Mouse (Mus musculus) WW6 (cell line): ENCODE data around the gene Upp2.

ENCODE experiments used
- DNase-seq: peaks from one replicate; pipeline ENCODE4 v3.0.0-alpha.2; 2013; ENCODE audit warnings: low read depth, low spot score

Gene Upp2

GRCm38 (mm10) chr2:58551866-58552265, 15.2 kb upstream of the Upp2 start:
- no peak for DNase-seq

- DNase-seq: no peak
Observed at GRCm38 (mm10) chr2:58552296-58552695, 14.8 kb upstream of the Upp2 start.

GRCm38 (mm10) chr2:58557045-58557845, 9.9 kb upstream of the Upp2 start:
- DNase-seq: no peak

- DNase-seq: no peak
Observed at GRCm38 (mm10) chr2:58562137-58562536, 5.0 kb upstream of the Upp2 start.

DNA sequence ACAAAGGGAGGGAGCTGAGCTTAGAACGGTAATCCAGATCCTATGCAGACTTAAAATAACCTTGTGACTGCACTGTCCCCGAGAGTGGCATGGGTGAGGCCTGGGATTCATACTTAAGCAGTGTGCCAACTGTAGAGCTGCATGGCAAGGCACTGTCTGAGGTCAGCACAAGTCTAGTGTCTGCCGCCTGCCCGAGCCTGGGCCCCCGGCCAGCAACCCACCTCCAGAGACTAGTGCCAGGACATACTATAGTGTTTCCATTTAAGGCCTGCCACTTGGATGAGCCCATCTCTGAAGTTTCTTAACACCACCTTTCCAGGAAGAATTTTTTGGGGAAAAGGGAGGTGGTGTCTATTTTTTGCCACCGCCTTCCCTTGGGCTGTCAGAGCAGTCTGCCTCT, 1.8 kb upstream of the Upp2 start:
- no peak for DNase-seq

GRCm38 (mm10) chr2:58566049-58566409, 1.1 kb upstream of the Upp2 start:
- DNase-seq: no peak

DNA sequence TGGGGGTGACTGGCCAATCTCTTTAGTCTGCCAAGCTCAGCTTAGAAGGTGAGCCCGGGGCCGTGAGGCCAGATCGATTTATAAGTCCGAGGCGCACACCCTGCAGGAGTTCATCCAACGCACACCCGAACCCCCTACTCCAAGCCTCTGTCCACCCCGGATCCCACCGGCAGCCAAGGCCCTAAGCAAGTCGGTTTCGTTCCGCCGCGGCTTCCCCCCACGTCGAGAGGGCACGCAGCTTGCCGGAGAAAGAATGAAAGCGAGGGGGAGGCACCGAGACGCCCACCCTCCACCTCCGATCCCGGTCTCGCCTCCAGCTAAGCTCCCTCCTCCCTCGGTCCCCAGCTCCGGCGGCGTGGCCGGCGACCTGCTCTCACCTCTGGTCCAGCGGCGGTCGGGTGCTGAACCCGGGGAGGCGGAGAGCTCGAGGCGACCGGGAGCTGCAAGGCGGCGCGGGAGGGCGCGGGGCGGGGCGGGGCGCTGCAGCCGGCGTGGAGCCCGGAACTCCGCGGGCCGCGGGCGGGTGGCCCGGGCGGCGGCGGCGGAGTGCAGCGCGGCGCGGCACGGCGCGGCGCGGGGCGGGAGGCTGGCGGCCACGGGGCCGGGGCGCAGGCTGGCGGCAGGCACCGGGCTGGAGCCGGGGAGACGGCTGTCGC, 560 bp upstream of the Upp2 start:
- no peak for DNase-seq

- no peak for DNase-seq
Observed at GRCm38 (mm10) chr2:58567866-58568719, 995 bp downstream of the Upp2 start.

DNA sequence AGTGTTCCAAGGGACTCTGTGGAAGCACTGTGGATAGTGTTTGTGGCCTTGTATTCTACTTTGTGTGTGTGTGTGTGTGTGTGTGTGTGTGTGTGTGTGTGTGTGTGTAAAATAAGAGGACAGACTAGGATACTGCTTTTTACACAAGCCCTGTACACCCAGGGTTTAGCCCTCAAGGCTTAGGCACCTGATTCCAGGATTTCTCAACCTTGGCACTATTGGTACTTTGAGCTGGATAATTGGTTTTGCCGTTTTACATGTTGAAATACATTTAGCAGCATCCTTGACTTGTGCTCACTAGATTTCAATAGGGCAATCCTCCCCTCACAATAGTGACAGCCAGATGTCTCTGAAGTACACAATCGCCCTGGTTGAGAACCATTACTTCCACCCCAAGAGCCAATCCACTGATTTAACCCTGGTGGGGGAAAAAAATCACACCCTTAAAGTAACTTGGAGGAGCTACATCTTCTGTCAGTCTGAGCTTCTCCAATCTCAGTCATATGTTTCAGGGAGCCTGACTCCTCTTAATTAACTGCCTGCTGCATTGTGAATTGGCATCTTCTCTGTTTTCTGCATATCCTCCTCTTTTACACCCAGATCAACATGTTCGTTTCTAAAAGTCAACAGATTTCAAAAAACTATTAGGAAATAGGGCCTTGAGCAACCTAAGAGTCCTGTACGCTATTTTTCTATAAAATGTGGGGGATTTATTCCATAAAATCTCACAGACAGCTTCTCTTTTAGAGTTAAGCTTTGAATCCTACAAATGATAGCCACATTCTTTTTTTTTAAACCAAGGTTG, 1.9 kb downstream of the Upp2 start:
- no peak for DNase-seq

- no peak for DNase-seq
Observed at GRCm38 (mm10) chr2:58574167-58574566, 7.1 kb downstream of the Upp2 start.

- no peak for DNase-seq
Observed at GRCm38 (mm10) chr2:58586311-58586710, 19.2 kb downstream of the Upp2 start.

DNA sequence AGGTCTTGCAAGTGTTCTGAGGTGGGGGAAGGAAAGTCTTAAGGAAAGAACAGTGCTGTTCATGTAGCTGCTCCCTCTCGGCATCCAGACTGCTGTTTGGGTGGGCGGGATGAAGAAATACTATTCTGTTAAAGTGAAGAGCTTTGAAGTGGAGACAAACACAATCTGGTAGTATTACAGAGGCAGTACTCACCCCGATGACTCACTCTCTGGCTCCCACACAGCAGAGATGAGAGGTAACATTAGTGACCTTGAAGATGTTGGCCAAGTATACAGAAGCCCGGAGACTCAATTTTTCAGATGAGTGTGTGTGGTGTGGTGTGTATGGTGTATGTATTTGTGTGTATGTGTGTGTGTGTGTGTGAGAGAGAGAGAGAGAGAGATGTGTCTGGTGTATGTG, 22.5 kb downstream of the Upp2 start:
- DNase-seq: no peak

- no peak for DNase-seq
Observed at GRCm38 (mm10) chr2:58590055-58590454, 23.0 kb downstream of the Upp2 start.

GRCm38 (mm10) chr2:58595350-58595749, 28.3 kb downstream of the Upp2 start:
- DNase-seq: no peak

DNA sequence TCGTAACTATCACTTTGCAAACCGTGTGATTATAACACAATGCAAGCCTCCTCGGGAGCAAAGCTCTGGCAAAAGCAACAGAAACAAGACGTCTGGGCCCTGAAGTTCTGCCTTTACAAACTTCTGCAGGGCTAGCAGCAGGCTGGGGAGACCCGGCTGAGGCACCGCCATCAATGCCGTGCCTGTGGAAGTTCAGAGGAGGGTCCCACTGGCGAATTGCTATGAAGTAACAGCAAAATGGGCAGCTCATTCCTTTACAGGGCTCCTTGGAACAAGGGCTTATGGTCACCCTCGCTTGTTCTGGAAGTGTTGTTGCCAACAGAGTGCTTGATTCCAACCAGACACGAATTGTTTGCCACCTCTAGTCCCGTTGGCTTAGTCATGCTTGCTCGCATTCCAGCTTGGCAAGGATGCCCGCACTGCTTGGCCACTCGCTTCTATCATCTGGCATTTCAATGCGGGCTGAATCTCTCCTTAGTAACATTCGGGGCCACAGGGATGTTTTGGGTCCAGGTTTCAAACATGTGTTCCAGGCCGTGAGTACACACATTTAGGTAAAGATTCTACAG, 29.8 kb downstream of the Upp2 start:
- no peak for DNase-seq

- DNase-seq: no peak
Observed at GRCm38 (mm10) chr2:58597556-58597955, 30.5 kb downstream of the Upp2 start.

DNA sequence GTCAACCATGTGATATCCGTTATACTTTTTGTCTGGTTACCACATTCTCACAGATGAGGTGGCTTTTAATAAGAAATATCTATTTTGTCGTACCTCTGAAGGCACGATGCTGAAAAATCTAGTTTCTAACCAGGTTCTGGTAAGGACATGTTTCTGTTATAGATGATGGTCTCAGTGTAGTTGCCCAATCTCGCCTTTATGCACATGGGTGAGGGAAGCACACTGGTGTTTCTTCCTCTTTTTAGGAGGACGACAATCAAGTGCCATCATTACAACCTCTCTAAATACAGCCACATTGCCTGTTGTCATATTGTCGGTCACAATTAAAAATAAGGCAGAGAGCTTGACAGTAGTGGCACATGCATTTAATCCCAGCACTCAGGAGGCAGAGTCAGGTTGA, 32.5 kb downstream of the Upp2 start:
- DNase-seq: no peak

DNA sequence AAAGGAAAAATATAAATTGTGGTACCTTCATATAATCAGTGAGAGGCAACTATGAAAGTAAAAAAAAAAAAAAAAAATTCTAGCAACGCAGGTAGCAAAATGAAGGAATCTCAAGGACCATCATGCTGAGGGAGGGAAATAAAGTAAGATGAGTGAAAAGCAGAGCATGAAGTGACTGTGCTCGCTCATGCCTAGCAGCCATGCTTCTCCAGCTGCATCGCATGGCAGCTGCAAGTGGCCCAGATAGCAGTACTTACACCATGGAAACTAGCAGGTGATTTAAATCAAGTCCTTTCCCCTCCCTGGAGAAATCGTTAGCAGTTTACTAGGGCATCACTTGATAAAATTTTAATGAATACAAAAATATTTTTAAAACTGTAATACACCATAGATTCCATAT, 34.3 kb downstream of the Upp2 start:
- DNase-seq: no peak

- no peak for DNase-seq
Observed at GRCm38 (mm10) chr2:58603379-58603778, 36.3 kb downstream of the Upp2 start.

- no peak for DNase-seq
Observed at GRCm38 (mm10) chr2:58604791-58605190, 37.7 kb downstream of the Upp2 start.

GRCm38 (mm10) chr2:58613720-58614119, 46.6 kb downstream of the Upp2 start:
- no peak for DNase-seq
